Mouse (Mus musculus) kidney, adult 8-10 months (tissue): Measurements from ENCODE around the gene Esp6.
"Not testable (repeated sequence)": the region's sequence is repeated elsewhere in the genome, so short reads cannot be mapped to it uniquely, and the experiment has no call there.

Experiments used
- DNase-seq, 2 experiments: peaks; one replicate each; pipeline ENCODE4 v3.0.0; 2022

Esp6 gene

DNA sequence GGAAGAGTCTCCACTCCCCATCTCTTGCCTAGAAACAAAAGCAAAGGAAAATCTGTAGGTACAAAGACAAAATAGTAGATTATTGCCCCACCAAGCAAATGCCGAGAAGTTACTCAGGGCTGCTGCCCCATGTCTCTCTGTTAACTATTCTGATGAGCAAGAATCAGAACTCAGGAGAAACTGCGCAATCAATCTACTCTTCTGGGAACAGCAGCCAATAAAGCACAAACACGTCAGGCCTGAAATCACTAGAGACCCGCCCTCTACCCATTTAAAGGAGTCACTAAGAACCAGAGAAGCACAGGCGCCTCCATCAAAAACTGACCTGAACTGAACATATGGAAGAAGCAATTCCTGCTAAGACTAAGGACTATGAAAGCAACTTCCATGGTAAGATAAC, at the start of gene Esp6:
Esp6 (plus strand) TSS at position 301 of the 400 bp plus-strand sequence.
- DNase-seq = no peak

GRCm38 (mm10) chr17:40519818-40520217, 41.5 kb upstream of the Esp6 start, which contains the start of gene Esp8:
TSS of gene Esp8 (plus strand) at chr17:40520022.
- DNase-seq = no peak

DNA sequence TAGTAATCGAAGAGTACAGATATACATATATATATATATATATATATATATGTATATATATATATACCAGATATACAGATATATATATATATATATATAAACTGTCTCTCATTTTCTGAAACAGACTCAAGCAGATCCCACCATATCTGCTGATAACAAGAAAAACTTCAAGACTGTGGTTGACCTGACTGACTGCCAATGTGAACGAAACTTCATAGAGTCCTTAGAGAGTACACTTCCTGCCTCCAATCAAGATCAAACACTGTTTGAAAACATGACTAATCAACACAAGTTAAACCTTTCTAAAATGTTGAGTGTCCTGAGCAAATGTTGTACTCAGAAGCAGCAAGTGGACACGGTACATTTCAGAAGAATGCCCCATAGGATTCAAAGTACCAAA, 31.5 kb upstream of the Esp6 start:
- no peak for DNase-seq

DNA sequence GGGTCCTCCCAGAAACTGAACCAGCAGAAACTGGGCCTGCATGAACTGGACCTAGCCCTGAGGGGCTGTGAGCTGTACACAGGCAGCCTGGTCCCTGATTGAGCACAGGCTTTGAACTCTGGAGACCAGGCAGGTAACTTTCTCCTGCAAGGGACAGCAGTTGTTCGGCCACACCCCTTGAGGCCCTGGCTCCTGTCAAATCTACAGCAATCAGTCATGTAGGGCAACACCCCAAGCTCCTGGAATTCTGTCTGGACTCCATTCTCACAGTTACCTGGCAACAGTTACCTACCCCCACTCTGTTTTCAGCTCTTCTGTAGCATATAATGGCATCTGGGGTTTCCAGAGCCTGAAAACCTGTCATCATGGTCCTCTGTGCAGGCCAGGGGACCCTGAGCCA, 30.2 kb upstream of the Esp6 start:
- no peak for DNase-seq

DNA sequence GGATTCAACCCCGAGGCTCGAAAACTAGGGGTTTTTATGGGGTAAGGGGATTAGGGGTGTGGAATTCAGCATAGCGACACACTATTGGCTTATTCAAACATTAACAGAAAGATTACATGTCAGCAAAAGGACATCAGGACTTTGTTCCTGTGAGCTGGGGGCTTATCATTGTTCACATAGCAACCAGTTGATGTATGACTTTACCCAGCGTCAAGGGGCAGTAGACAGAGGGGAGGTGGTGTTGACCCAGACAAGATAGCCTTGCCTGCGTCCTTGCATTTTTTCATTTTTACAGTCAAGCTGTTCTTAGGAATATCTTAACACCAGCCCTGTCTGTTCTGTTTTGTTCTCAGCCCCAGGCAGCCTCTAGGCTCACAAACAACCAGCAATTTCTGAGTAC, 14.3 kb upstream of the Esp6 start:
- not testable (repeated sequence) for DNase-seq

GRCm38 (mm10) chr17:40553470-40553869, 7.8 kb upstream of the Esp6 start:
- DNase-seq = no peak

DNA sequence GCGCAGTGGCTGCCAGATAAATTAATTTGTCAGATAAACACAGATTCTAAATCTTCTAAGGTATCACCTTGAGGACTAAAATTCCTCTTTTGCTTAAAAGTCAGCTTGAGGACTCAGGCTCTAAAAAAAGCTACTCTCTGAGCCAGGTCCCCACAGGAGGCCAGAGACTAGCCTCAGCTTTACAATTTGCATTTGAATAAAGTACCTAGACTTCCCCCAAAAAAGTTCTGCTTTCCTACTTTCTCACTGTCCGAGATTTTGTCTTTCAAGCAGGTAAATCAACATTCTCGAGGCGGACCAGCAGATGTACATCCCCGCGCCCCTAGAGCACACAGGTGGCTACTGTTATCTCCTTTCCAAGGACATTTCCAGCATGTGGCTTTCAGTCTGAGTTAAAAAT, 22.6 kb downstream of the Esp6 start:
- not testable (repeated sequence) for DNase-seq

GRCm38 (mm10) chr17:40591297-40591696, 30.0 kb downstream of the Esp6 start:
- no peak for DNase-seq

DNA sequence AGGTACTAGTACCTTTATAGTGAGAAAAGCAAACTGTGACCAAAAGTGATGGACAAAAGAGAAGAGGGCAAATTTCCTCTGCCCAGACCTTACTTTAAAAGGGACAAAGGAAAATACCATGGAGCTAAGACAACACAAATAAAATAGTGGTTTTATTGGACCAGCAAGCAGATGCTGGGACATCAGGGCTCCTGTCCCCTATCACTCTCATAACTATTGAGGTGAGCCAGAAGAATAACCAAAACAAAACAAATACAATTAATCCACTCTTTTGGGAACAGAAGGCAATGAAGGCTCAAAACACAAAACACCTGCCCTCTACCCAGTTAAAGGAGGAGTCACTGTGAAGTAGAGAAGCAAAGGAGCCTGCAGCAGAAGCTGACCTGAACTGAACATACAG, 37.0 kb downstream of the Esp6 start, which contains the start of gene Esp4:
Esp4 (plus strand) TSS at position 301 of the 400 bp plus-strand sequence.
- DNase-seq = no peak
